Mouse (Mus musculus): ENCODE results near the gene Snx32. TPM values are rescaled to one million over a fixed set of nuclear protein-coding genes. Genes with fewer than 3 reads are reported as not detected.

Snx32 gene
- polyA plus RNA-seq, 1 experiment from 2014 or later: 14.0 TPM

DNA sequence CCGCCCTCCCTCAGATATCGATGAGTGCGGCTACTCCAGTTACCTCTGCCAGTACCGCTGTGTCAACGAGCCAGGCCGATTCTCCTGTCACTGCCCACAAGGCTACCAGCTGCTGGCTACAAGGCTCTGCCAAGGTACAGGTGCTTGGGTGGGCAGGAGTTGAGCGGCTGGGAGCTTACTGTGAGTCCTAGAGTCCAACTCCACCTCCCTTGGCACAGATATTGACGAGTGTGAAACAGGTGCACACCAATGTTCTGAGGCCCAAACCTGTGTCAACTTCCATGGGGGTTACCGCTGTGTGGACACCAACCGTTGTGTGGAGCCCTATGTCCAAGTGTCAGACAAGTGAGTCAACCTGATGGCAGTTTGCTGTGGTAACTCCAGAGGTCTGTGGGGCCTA, 30.3 kb downstream of the Snx32 start:
- 89% methylated on average over 10 of the region's 10 CpGs for WGBS (ENCODE audit: insufficient replicate concordance)
- no peak overlapping the region for H3K9ac ChIP-seq (ENCODE audit: low read depth, low read length)
- no peak for ATAC-seq (replicated peaks; ENCODE audit: insufficient number of reproducible peaks, low FRiP score, low TSS enrichment)

DNA sequence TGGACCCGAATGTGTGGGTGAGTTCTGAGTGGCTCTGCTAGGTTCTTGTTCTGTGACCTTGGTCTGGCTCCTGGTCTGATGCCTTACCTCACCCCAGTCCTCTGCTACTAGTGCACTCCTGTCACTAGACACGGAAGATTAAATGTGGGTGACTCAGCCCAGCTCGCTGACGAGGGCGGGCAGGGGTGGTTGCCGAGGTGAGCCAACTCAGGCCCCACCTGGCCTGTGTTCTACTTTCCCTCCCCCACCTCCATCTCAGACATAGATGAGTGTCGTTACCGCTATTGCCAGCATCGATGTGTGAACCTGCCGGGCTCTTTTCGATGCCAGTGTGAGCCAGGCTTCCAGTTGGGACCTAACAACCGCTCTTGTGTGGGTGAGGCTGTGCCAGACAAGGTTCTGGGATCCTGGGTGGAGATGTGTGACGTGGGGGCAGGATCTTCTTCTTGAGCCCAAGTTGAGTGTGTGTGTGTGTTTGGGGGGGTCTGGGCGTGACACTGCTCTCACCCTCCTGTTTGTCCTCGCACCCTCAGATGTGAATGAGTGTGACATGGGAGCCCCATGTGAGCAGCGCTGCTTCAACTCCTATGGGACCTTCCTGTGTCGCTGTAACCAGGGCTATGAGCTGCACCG, 32.6 kb downstream of the Snx32 start:
- Histone ChIP-seq H3K4me1 (ENCODE audit: control insufficient read depth, insufficient read depth, low read length) (peaks cover 12% of the 10 kb centered on the region), H3K27ac (ENCODE audit: low read depth, low read length) (no peak overlapping the region), H3K9me3 (replicated peaks; ENCODE audit: control insufficient read depth, low read length) (no peaks in the 10 kb centered on the region), H3K27me3 (ENCODE audit: control insufficient read depth, insufficient read depth, low read length) (no peaks in the 10 kb centered on the region), H3K4me2 (no peak overlapping the region), H3K9ac (ENCODE audit: low read depth, low read length) (no peak overlapping the region), H3K4me3 (ENCODE audit: low read depth, low read length) (no peak overlapping the region), H3K36me3 (ENCODE audit: control insufficient read depth, insufficient read depth, low read length) (peaks cover 26% of the 10 kb centered on the region)
- no peak for ATAC-seq (replicated peaks; ENCODE audit: insufficient number of reproducible peaks, low FRiP score, low TSS enrichment)
- WGBS (ENCODE audit: insufficient replicate concordance): 88% methylated on average over 18 of the region's 18 CpGs

More for the DNA sequence above, 30.3 kb downstream of the Snx32 start:
- H3K27ac ChIP-seq (ENCODE audit: low read depth, low read length): no peak overlapping the region
- H3K4me2 ChIP-seq: no peak overlapping the region
- no peaks in the 10 kb centered on the region for H3K9me3 ChIP-seq (replicated peaks; ENCODE audit: control insufficient read depth, low read length)
- H3K4me1 ChIP-seq (ENCODE audit: control insufficient read depth, insufficient read depth, low read length): peaks cover 10% of the 10 kb centered on the region
- no peaks in the 10 kb centered on the region for H3K27me3 ChIP-seq (ENCODE audit: control insufficient read depth, insufficient read depth, low read length)
- H3K36me3 ChIP-seq (ENCODE audit: control insufficient read depth, insufficient read depth, low read length): peaks cover 34% of the 10 kb centered on the region
- H3K4me3 ChIP-seq (ENCODE audit: low read depth, low read length): no peak overlapping the region

- WGBS (ENCODE audit: insufficient replicate concordance): 83% methylated on average over 10 of the region's 10 CpGs
- Histone ChIP-seq H3K9ac (ENCODE audit: low read depth, low read length) (no peak overlapping the region), H3K27me3 (ENCODE audit: control insufficient read depth, insufficient read depth, low read length) (no peaks in the 10 kb centered on the region), H3K4me1 (ENCODE audit: control insufficient read depth, insufficient read depth, low read length) (peaks cover 12% of the 10 kb centered on the region), H3K4me3 (ENCODE audit: low read depth, low read length) (no peak overlapping the region), H3K27ac (ENCODE audit: low read depth, low read length) (no peak overlapping the region), H3K9me3 (replicated peaks; ENCODE audit: control insufficient read depth, low read length) (no peaks in the 10 kb centered on the region), H3K4me2 (peak overlapping the region; percentile 3; the same call in 1 of the 2 replicates), H3K36me3 (ENCODE audit: control insufficient read depth, insufficient read depth, low read length) (peaks cover 23% of the 10 kb centered on the region)
- ATAC-seq (replicated peaks; ENCODE audit: insufficient number of reproducible peaks, low FRiP score, low TSS enrichment): no peak
Observed at GRCm38 (mm10) chr19:5477004-5477667, 33.2 kb downstream of the Snx32 start.

GRCm38 (mm10) chr19:5475069-5475714, 35.1 kb downstream of the Snx32 start:
- Histone ChIP-seq H3K36me3 (ENCODE audit: control insufficient read depth, insufficient read depth, low read length) (peaks cover 12% of the 10 kb centered on the region), H3K4me2 (peak overlapping the region; percentile 74), H3K4me3 (ENCODE audit: low read depth, low read length) (peak overlapping the region; percentile 68), H3K27me3 (ENCODE audit: control insufficient read depth, insufficient read depth, low read length) (no peaks in the 10 kb centered on the region), H3K27ac (ENCODE audit: low read depth, low read length) (peak overlapping the region; percentile 86), H3K4me1 (ENCODE audit: control insufficient read depth, insufficient read depth, low read length) (peaks cover 12% of the 10 kb centered on the region), H3K9me3 (replicated peaks; ENCODE audit: control insufficient read depth, low read length) (no peaks in the 10 kb centered on the region), H3K9ac (ENCODE audit: low read depth, low read length) (peak overlapping the region; percentile 82)
- 18% methylated on average over 13 of the region's 13 CpGs for WGBS (ENCODE audit: insufficient replicate concordance)
- ATAC-seq (replicated peaks; ENCODE audit: insufficient number of reproducible peaks, low FRiP score, low TSS enrichment): no peak

- H3K4me3 ChIP-seq (ENCODE audit: low read depth, low read length): peak overlapping the region; percentile 68
- peak overlapping the region; percentile 82 for H3K9ac ChIP-seq (ENCODE audit: low read depth, low read length)
- peak; percentile 54 for ATAC-seq (replicated peaks; ENCODE audit: insufficient number of reproducible peaks, low FRiP score, low TSS enrichment)
- H3K27ac ChIP-seq (ENCODE audit: low read depth, low read length): peak overlapping the region; percentile 86
- H3K4me1 ChIP-seq (ENCODE audit: control insufficient read depth, insufficient read depth, low read length): peaks cover 16% of the 10 kb centered on the region
- H3K9me3 ChIP-seq (replicated peaks; ENCODE audit: control insufficient read depth, low read length): no peaks in the 10 kb centered on the region
- under 1% methylated on average over 44 of the region's 68 CpGs for WGBS (ENCODE audit: insufficient replicate concordance)
- H3K27me3 ChIP-seq (ENCODE audit: control insufficient read depth, insufficient read depth, low read length): no peaks in the 10 kb centered on the region
- H3K4me2 ChIP-seq: peak overlapping the region; percentile 74
- peaks cover 11% of the 10 kb centered on the region for H3K36me3 ChIP-seq (ENCODE audit: control insufficient read depth, insufficient read depth, low read length)
Observed at GRCm38 (mm10) chr19:5474281-5475068, 35.9 kb downstream of the Snx32 start.

GRCm38 (mm10) chr19:5473720-5474119, 36.6 kb downstream of the Snx32 start, which contains the start of gene Efemp2:
Gene Efemp2, plus strand, starts transcription at chr19:5473954.
- Histone ChIP-seq H3K4me3 (ENCODE audit: low read depth, low read length) (peak within 1 kb of the TSS; percentile 68), H3K4me1 (ENCODE audit: control insufficient read depth, insufficient read depth, low read length) (peaks cover 19% of the 10 kb centered on the region), H3K36me3 (ENCODE audit: control insufficient read depth, insufficient read depth, low read length) (peaks cover 7% of the 10 kb centered on the region), H3K4me2 (peak within 1 kb of the TSS; percentile 74), H3K9ac (ENCODE audit: low read depth, low read length) (peak within 1 kb of the TSS; percentile 82), H3K9me3 (replicated peaks; ENCODE audit: control insufficient read depth, low read length) (no peaks in the 10 kb centered on the region), H3K27ac (ENCODE audit: low read depth, low read length) (peak within 1 kb of the TSS; percentile 86), H3K27me3 (ENCODE audit: control insufficient read depth, insufficient read depth, low read length) (no peaks in the 10 kb centered on the region)
- under 1% methylated on average over 22 of the region's 22 CpGs for WGBS (ENCODE audit: insufficient replicate concordance)
- ATAC-seq (replicated peaks; ENCODE audit: insufficient number of reproducible peaks, low FRiP score, low TSS enrichment): peak; percentile 37; the same call in 1 of the 2 replicates

DNA sequence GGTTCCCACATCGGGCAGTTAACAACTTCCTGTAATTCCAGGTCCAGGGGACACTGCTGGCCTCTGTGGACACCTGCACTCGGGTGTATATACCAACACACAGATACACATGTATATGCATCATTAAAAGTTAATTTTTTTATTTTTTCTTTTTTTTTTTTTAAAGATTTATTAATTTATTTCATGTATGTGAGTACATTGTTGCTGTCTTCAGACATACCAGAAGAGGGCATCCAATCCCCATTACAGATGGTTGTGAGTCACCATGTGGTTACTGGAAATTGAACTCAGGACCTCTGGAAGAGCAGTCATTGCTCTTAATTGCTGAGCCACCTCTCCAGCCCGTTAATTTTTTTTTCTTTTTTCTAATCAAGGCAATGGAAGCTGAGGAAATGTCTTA, 37.5 kb downstream of the Snx32 start:
- no peaks in the 10 kb centered on the region for H3K27me3 ChIP-seq (ENCODE audit: control insufficient read depth, insufficient read depth, low read length)
- H3K27ac ChIP-seq (ENCODE audit: low read depth, low read length): no peak overlapping the region
- H3K9ac ChIP-seq (ENCODE audit: low read depth, low read length): no peak overlapping the region
- H3K9me3 ChIP-seq (replicated peaks; ENCODE audit: control insufficient read depth, low read length): no peaks in the 10 kb centered on the region
- H3K36me3 ChIP-seq (ENCODE audit: control insufficient read depth, insufficient read depth, low read length): peaks cover 6% of the 10 kb centered on the region; the same call in 1 of the 2 replicates
- H3K4me1 ChIP-seq (ENCODE audit: control insufficient read depth, insufficient read depth, low read length): peaks cover 24% of the 10 kb centered on the region
- WGBS (ENCODE audit: insufficient replicate concordance): 72% methylated on average over 3 of the region's 3 CpGs
- no peak overlapping the region for H3K4me2 ChIP-seq
- H3K4me3 ChIP-seq (ENCODE audit: low read depth, low read length): no peak overlapping the region
- no peak for ATAC-seq (replicated peaks; ENCODE audit: insufficient number of reproducible peaks, low FRiP score, low TSS enrichment)

GRCm38 (mm10) chr19:5471846-5472245, 38.5 kb downstream of the Snx32 start:
- Histone ChIP-seq H3K27ac (ENCODE audit: low read depth, low read length) (no peak overlapping the region), H3K9ac (ENCODE audit: low read depth, low read length) (no peak overlapping the region), H3K9me3 (replicated peaks; ENCODE audit: control insufficient read depth, low read length) (no peaks in the 10 kb centered on the region), H3K4me2 (no peak overlapping the region), H3K36me3 (ENCODE audit: control insufficient read depth, insufficient read depth, low read length) (peaks cover 5% of the 10 kb centered on the region; the same call in 1 of the 2 replicates), H3K4me3 (ENCODE audit: low read depth, low read length) (no peak overlapping the region), H3K27me3 (ENCODE audit: control insufficient read depth, insufficient read depth, low read length) (no peaks in the 10 kb centered on the region), H3K4me1 (ENCODE audit: control insufficient read depth, insufficient read depth, low read length) (peaks cover 24% of the 10 kb centered on the region)
- 47% methylated on average over 5 of the region's 5 CpGs for WGBS (ENCODE audit: insufficient replicate concordance)
- no peak for ATAC-seq (replicated peaks; ENCODE audit: insufficient number of reproducible peaks, low FRiP score, low TSS enrichment)
